Mouse (Mus musculus) gastrocnemius, adult 2 months (tissue): ENCODE results near the gene Rbm33. TPM values are rescaled to one million over a fixed set of nuclear protein-coding genes. Genes with fewer than 3 reads are reported as not detected.

Experiments
- DNase-seq: peaks from one replicate; pipeline ENCODE4 v3.0.0; 2022
- H3K27ac ChIP-seq: fragments of 200-600 bp; 2 replicates; pipeline ENCODE4 v1.8.1; 2022; ENCODE audit warnings: mild to moderate bottlenecking
- H3K4me3 ChIP-seq: fragments of 200-600 bp; 2 replicates; pipeline ENCODE4 v1.8.1; 2022; ENCODE audit warnings: mild to moderate bottlenecking, moderate library complexity
- CTCF ChIP-seq: fragments of 200-600 bp; IDR thresholded peaks from 2 replicates; pipeline ENCODE4 v1.8.1; 2022; ENCODE audit warnings: antibody characterized with exemption, mild to moderate bottlenecking, moderate library complexity
- intact Hi-C: fragments of 180-260 bp; cut with DNase I; formaldehyde crosslinking; loops from one replicate; pipeline ENCODE4 v1.15.1; 2025
- total RNA-seq, 2 experiments: library from RNA; stranded (reverse); gene quantifications; 2 replicates each; pipeline ENCODE4 v1.2.3; 2021

The Rbm33 gene
- total RNA-seq, 2 experiments from 2014 or later = 42.6 to 43.1 TPM

- no peak for DNase-seq
- intact Hi-C loops = no loop called here
These were observed 73.3 kb downstream of the Rbm33 start for GRCm38 (mm10) chr5:28390189-28390588.

GRCm38 (mm10) chr5:28397344-28397743 is 80.4 kb downstream of the Rbm33 start:
- intact Hi-C loops = no loop called here
- TF ChIP-seq CTCF = no peak
- no peak overlapping the region for H3K4me3 ChIP-seq
- H3K27ac ChIP-seq = no peak overlapping the region
- no peak for DNase-seq

More at GRCm38 (mm10) chr5:28390189-28390588, 73.3 kb downstream of the Rbm33 start:
- TF ChIP-seq CTCF = no peak
- Histone ChIP-seq H3K4me3 (no peak overlapping the region), H3K27ac (no peak overlapping the region)

DNA sequence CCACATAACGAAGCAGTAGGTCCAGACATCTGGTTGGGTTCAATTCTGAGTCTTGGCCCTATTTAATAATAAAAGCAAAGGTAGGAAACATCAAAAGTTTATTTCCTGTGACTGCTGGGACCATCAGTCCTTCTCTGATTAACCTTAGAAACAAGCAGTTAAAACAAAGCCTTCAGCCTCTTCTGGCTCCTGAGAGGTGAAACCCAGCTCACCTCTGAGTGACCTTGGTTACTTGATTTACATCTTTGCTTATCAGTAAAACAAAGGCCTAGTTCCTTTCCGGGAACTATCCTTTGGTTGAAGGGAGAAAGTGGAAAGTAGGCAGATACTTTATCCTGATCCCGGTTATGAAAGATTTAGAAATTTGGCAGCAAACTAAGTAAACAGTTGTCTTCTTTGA is 81.8 kb downstream of the Rbm33 start:
- no peak for TF ChIP-seq CTCF
- no peak overlapping the region for H3K4me3 ChIP-seq
- intact Hi-C loops = no loop called here
- DNase-seq = no peak
- peak overlapping the region; percentile 36 for H3K27ac ChIP-seq

- TF ChIP-seq CTCF = no peak
- Histone ChIP-seq H3K4me3 (no peak overlapping the region), H3K27ac (peak overlapping the region; percentile 36)
- no peak for DNase-seq
- intact Hi-C loops = loop anchor here (10.0 kb wide), 1 partner anchor 395 kb away; no protein-coding TSS in a partner anchor
These were observed 82.7 kb downstream of the Rbm33 start for GRCm38 (mm10) chr5:28399451-28400115.

- intact Hi-C loops = loop anchor here (10.0 kb wide), 1 partner anchor 398 kb away; no protein-coding TSS in a partner anchor
- Histone ChIP-seq H3K4me3 (no peak overlapping the region), H3K27ac (no peak overlapping the region)
- TF ChIP-seq CTCF = no peak
- DNase-seq = no peak
These were observed 85.8 kb downstream of the Rbm33 start for GRCm38 (mm10) chr5:28402756-28403155.

DNA sequence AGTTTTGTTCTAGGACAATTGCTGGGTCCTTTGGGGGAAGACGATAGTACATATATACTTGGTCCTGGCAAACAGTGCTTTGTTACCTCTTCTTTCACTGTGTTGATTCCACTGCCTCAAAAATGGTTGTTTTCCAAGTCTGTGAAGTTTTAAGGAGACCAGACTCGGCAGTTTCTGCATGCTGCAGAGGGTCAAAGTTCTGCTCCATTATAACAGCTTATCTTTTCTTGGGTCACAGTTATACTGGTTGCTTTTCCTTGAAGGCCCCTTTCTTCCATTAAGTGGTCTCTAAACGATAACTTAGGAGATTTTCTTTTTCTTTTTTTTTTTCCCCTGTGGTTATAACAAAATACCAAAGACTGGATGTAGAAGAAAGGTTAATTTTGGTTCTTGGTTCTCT is 89.7 kb downstream of the Rbm33 start:
- H3K27ac ChIP-seq = no peak overlapping the region
- TF ChIP-seq CTCF = no peak
- intact Hi-C loops = loop anchor here (10.0 kb wide), 1 partner anchor 402 kb away; no protein-coding TSS in a partner anchor
- no peak for DNase-seq
- H3K4me3 ChIP-seq = no peak overlapping the region

DNA sequence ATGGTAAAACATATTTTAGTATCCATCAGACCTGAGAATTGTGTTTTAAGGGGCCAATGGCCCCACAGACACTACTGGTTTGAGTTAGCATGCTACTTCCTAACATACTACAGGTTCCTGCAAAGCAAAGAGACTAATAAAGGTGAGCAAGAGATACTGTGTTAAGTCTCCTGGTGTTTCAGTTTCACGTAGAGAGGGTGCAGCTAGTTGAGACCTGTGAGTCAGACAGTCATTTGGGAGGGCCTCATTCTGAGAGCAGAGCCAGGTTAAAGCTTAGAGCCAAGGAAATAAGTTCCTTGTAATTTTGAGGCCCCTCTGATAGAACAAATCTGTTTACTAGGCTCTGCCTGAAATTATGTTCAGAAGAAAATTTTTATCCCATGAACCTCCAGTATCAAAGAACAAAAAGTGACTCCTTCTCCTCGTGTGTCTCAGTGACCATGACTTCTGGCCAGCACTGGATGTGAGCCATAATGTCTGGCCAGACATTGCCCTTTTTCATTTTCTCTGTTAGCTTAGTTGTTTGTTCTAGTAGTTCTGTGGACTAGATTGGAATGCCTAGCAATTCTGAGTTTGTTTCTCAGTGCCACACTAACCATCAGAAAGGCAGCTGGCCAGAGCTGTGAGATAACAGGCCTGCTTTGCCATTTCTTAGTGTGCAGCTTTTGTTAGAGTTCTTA is 95.2 kb downstream of the Rbm33 start:
- Histone ChIP-seq H3K4me3 (no peak overlapping the region), H3K27ac (no peak overlapping the region)
- intact Hi-C loops = no loop called here
- TF ChIP-seq CTCF = no peak
- DNase-seq = peak; percentile 35

- peak; percentile 53 for DNase-seq
- Histone ChIP-seq H3K4me3 (no peak overlapping the region), H3K27ac (peak overlapping the region; percentile 28; the same call in 1 of the 2 replicates)
- intact Hi-C loops = no loop called here
- TF ChIP-seq CTCF = no peak
These were observed 96.6 kb downstream of the Rbm33 start for GRCm38 (mm10) chr5:28413533-28413932.

GRCm38 (mm10) chr5:28414076-28414475 is 97.2 kb downstream of the Rbm33 start:
- intact Hi-C loops = no loop called here
- H3K4me3 ChIP-seq = no peak overlapping the region
- no peak for TF ChIP-seq CTCF
- peak overlapping the region; percentile 28; the same call in 1 of the 2 replicates for H3K27ac ChIP-seq
- peak; percentile 45 for DNase-seq

DNA sequence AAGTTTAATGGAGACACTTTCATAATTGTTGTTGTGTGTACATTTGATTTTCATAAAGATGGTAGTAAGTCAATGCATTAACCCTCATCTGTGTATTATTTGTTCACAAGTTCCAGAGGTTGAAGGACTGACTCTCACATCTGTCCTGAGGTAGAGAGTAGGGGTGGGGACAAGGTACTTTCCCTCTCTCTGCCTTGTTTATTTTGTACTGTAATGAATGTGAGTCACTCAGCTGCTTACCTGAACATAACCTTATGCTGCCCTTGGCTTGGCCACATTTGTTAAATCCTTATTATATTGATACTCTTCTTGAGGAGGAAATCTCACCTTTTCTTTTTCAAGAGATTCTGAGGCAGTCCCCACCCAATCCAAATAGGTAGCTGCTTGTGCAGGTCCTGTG is 99.1 kb downstream of the Rbm33 start:
- TF ChIP-seq CTCF = no peak
- intact Hi-C loops = no loop called here
- H3K27ac ChIP-seq = no peak overlapping the region
- no peak overlapping the region for H3K4me3 ChIP-seq
- DNase-seq = no peak

GRCm38 (mm10) chr5:28418734-28419133 is 101.8 kb downstream of the Rbm33 start:
- H3K27ac ChIP-seq = no peak overlapping the region
- TF ChIP-seq CTCF = no peak
- intact Hi-C loops = no loop called here
- H3K4me3 ChIP-seq = no peak overlapping the region
- DNase-seq = no peak

DNA sequence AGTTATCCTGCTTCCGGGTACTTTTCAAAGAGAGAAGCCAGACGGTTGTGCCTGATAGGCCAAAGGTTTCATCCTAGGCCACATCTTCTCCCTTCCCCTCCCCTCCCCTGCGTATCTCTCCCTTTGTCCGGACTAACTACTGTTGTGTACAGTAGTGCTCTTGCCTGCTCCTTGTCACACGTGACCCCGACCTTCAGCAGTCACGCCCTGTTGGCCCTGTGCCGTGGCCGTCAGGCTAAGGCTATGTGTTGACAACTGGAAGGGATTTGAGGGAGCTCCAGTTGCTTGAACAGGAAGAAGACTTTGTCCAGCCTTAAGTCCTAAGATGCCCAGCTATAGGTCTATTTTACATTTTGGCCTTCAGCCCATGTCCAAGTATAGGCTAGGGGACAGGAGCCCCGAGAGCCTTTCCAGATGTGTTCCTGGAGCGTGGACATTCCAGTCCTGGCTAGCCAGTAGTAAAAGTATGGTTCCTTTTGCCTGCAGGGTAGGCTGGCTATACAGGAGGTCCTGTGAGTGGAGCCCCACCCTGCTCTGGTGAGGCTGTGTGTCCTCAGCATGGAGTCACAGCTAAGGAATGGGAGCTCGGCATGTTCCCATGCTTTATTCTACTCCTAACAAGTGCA is 102.8 kb downstream of the Rbm33 start:
- no peak overlapping the region for H3K27ac ChIP-seq
- no peak overlapping the region for H3K4me3 ChIP-seq
- intact Hi-C loops = no loop called here
- DNase-seq = no peak
- TF ChIP-seq CTCF = no peak

- no peak for TF ChIP-seq CTCF
- H3K27ac ChIP-seq = no peak overlapping the region
- DNase-seq = no peak
- intact Hi-C loops = no loop called here
- H3K4me3 ChIP-seq = no peak overlapping the region
These were observed 106.9 kb downstream of the Rbm33 start for GRCm38 (mm10) chr5:28423781-28424180.
